Mouse (Mus musculus) mouse embryonic stem cell (cell line): Measurements from ENCODE around the gene Hoxd9.

ENCODE experiments used
- in situ Hi-C, 2 experiments: fragments of 300-500 bp; cut with MboI; formaldehyde crosslinking; loops; 1 replicate in 1 of 2; 3 replicates in 1 of 2; pipeline ENCODE4 v1.14.3; 2019 to 2020; ENCODE audit warnings: low sequenced_read_pairs in 2 of 2, low pct_unique_long_range_greater_than_20kb in 1 of 2, mixed read lengths in 1 of 2; ENCODE audit not compliant: unreplicated experiment in 1 of 2

Gene Hoxd9

DNA sequence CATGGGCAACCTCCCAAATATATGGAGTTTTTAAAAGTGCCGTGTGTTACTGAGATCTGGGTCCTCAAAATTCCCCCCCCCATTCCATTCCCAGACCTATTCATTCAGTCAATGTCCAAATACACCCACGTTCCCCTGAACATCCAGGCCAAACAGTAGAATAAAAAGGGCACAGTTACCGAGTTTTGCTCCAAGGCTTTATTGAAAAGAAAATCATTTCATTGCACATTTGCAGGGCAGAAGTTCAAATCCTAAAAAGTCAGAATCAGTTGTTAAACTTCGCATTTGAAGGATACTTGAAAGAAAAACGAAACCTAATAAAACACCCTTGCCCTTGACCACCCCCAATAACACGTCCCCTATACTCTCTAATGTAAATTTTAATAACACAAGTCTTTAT, 5.3 kb downstream of the Hoxd9 start:
- in situ Hi-C loops = loop anchor here in 1 of 2 experiments (5.0 kb wide), 1 partner anchor 34 kb away; no protein-coding TSS in a partner anchor

DNA sequence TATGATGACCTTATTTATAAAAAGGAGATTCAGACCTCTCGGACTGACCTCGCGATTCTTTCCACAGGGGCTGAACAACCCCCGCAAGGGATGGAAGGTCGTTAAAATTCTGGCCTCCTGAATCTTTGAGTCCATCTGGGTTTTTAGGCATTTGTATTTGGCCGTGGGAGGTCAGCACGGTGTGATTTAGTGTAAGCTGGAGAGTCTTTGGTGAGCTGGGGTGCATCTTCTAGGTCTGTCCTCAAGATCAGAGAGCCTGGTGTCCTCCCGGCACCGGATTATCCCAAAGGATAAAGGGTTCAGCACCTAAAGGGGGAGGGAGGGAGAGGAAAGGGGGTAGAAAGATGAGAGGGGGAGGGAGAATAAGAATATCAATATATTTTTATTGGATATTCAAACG, 5.8 kb downstream of the Hoxd9 start:
- in situ Hi-C loops = loop anchor here in 1 of 2 experiments (5.0 kb wide), 1 partner anchor 34 kb away; no protein-coding TSS in a partner anchor

GRCm38 (mm10) chr2:74703720-74704392, 6.3 kb downstream of the Hoxd9 start:
- in situ Hi-C loops = loop anchor here in 1 of 2 experiments (5.0 kb wide), 1 partner anchor 33 kb away; no protein-coding TSS in a partner anchor

GRCm38 (mm10) chr2:74704393-74704998, 7.0 kb downstream of the Hoxd9 start, which contains the start of gene Hoxd8:
Hoxd8 (plus strand) TSS chr2:74704615.
- in situ Hi-C loops = loop anchor here in 1 of 2 experiments (5.0 kb wide), 1 partner anchor 33 kb away; no protein-coding TSS in a partner anchor

- in situ Hi-C loops = loop anchor here in 1 of 2 experiments (5.0 kb wide), 1 partner anchor 32 kb away; no protein-coding TSS in a partner anchor
These were observed 7.5 kb downstream of the Hoxd9 start for GRCm38 (mm10) chr2:74704999-74705466.

DNA sequence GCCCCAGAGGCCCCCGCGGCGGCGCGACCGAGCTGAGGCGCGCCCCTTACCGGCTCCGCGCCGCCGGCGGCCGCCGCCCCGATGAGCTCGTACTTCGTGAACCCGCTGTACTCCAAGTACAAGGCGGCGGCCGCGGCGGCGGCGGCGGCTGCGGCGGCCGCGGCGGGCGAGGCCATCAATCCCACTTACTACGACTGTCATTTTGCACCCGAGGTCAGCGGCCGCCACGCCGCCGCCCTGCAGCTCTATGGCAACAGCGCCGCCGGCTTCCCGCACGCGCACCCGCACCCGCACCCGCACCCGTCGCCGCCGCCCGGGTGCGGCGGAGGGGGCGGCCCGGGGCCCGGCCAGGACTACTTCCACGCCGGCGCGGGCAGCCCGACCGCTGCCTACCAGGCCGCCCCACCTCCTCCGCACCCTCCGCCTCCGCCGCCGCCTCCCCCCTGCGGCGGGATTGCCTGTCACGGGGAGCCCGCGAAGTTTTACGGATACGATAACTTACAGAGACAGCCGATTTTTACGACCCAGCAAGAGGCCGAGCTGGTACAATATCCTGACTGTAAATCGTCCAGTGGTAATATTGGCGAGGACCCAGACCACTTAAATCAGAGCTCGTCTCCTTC, 8.1 kb downstream of the Hoxd9 start:
- in situ Hi-C loops = no loop called here

DNA sequence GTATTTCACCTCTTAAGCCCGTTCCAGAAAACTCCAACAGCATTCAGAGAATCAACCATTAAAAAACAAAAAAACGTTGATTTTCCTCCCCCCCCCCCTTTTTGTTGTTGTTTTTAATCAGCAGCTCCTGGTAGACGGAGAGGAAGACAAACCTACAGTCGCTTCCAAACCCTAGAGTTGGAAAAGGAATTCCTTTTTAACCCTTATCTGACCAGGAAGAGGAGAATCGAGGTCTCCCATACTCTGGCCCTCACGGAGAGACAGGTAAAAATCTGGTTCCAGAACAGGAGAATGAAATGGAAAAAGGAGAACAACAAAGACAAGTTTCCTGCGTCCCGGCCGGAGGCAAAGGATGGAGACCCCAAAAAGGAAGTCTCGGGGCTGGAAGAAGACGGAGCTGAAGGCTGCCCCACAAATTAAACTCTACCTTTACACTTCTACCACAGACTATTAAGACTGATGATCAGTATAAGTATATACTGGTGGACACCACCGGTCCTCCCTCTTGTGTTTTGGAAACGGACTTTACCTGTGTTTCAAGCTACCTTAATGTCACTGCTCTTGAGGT, 8.9 kb downstream of the Hoxd9 start:
- in situ Hi-C loops = no loop called here

GRCm38 (mm10) chr2:74707599-74707998, 10.1 kb downstream of the Hoxd9 start:
- in situ Hi-C loops = no loop called here

GRCm38 (mm10) chr2:74708676-74709075, 11.1 kb downstream of the Hoxd9 start:
- in situ Hi-C loops = no loop called here

DNA sequence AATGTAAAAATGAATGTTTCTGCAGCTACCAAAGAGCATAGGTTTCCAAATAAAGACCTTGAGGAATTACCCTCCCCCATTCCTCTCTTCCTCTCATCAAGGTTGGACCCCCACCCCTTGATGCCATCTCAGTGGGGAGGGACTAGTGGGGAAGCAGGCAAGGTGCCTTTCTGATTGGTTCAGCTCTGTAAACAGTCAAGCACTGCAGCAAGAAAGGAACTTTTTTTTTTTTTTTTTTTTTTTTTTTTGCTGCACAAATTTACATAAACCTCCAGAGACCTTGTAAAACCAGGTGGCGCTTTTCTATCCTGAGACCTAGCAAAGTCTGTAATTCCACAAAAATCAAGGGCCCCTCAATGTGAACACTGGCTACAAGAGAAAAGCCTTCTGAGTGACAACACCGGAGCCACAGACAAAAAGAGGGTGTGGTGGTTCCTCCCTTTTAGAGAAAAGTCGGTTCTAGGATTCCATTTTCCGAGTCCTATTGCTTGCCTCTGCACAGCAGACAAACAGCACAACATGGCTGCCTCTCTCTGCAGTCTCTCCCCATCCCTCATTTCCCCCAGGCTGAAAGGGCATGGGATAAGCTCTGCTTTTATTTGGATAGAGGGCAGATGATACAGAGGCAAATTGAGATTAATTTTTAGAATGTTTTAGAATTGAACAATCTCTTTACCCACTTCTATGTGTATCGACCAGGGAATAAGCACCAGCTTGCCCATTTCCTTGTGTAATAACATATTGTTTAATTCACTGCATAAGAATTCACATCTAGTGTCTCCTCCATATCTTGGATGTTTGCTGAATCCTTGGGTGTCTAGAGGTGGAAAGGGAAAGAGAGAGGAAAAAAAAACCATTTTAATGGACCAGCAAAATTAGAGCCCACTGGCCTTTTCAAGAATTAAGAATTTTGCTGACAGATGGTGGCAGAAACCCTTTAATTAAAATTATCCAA, 12.2 kb downstream of the Hoxd9 start:
- in situ Hi-C loops = no loop called here

- in situ Hi-C loops = no loop called here
These were observed 13.5 kb downstream of the Hoxd9 start for GRCm38 (mm10) chr2:74710929-74711543.

- in situ Hi-C loops = no loop called here
These were observed 14.4 kb downstream of the Hoxd9 start, which contains the start of the genes Hoxd3 and Hoxd4 for GRCm38 (mm10) chr2:74711721-74712621. Hoxd3 (plus strand) TSS chr2:74711927. Hoxd4 (plus strand) TSS chr2:74711929.

GRCm38 (mm10) chr2:74713239-74714150, 16.0 kb downstream of the Hoxd9 start:
- in situ Hi-C loops = no loop called here

GRCm38 (mm10) chr2:74714156-74714789, 16.7 kb downstream of the Hoxd9 start:
- in situ Hi-C loops = no loop called here

GRCm38 (mm10) chr2:74714881-74715280, 17.4 kb downstream of the Hoxd9 start:
- in situ Hi-C loops = no loop called here
